Mouse (Mus musculus): ENCODE data around the gene Slc1a1. TPM values are rescaled to one million over a fixed set of nuclear protein-coding genes. Genes with fewer than 3 reads are reported as not detected.

Gene Slc1a1
- total RNA-seq (2017): not detected in 3 replicates

- no peak for ATAC-seq (replicated peaks; ENCODE audit: insufficient number of reproducible peaks, low FRiP score, low TSS enrichment, poor library complexity, severe bottlenecking)
Observed at GRCm38 (mm10) chr19:28834798-28835499, at the start of gene Slc1a1. TSS of gene Slc1a1 (plus strand) at chr19:28835049.

- no peak for ATAC-seq (replicated peaks; ENCODE audit: insufficient number of reproducible peaks, low FRiP score, low TSS enrichment, poor library complexity, severe bottlenecking)
Observed at GRCm38 (mm10) chr19:28790196-28790595, 44.7 kb upstream of the Slc1a1 start.

- ATAC-seq (replicated peaks; ENCODE audit: insufficient number of reproducible peaks, low FRiP score, low TSS enrichment, poor library complexity, severe bottlenecking): no peak
Observed at GRCm38 (mm10) chr19:28793307-28793706, 41.5 kb upstream of the Slc1a1 start.

- ATAC-seq (replicated peaks; ENCODE audit: insufficient number of reproducible peaks, low FRiP score, low TSS enrichment, poor library complexity, severe bottlenecking): no peak
Observed at GRCm38 (mm10) chr19:28796146-28796848, 38.6 kb upstream of the Slc1a1 start.

GRCm38 (mm10) chr19:28796966-28797365 is 37.9 kb upstream of the Slc1a1 start:
- ATAC-seq (replicated peaks; ENCODE audit: insufficient number of reproducible peaks, low FRiP score, low TSS enrichment, poor library complexity, severe bottlenecking): no peak

GRCm38 (mm10) chr19:28797611-28798010 is 37.2 kb upstream of the Slc1a1 start:
- no peak for ATAC-seq (replicated peaks; ENCODE audit: insufficient number of reproducible peaks, low FRiP score, low TSS enrichment, poor library complexity, severe bottlenecking)

- ATAC-seq (replicated peaks; ENCODE audit: insufficient number of reproducible peaks, low FRiP score, low TSS enrichment, poor library complexity, severe bottlenecking): no peak
Observed at GRCm38 (mm10) chr19:28800448-28800847, 34.4 kb upstream of the Slc1a1 start.

GRCm38 (mm10) chr19:28806276-28806675 is 28.6 kb upstream of the Slc1a1 start:
- no peak for ATAC-seq (replicated peaks; ENCODE audit: insufficient number of reproducible peaks, low FRiP score, low TSS enrichment, poor library complexity, severe bottlenecking)

GRCm38 (mm10) chr19:28806821-28807496 is 27.9 kb upstream of the Slc1a1 start:
- ATAC-seq (replicated peaks; ENCODE audit: insufficient number of reproducible peaks, low FRiP score, low TSS enrichment, poor library complexity, severe bottlenecking): no peak

- ATAC-seq (replicated peaks; ENCODE audit: insufficient number of reproducible peaks, low FRiP score, low TSS enrichment, poor library complexity, severe bottlenecking): no peak
Observed at GRCm38 (mm10) chr19:28807497-28807871, 27.4 kb upstream of the Slc1a1 start.

GRCm38 (mm10) chr19:28818286-28818685 is 16.6 kb upstream of the Slc1a1 start:
- ATAC-seq (replicated peaks; ENCODE audit: insufficient number of reproducible peaks, low FRiP score, low TSS enrichment, poor library complexity, severe bottlenecking): no peak

GRCm38 (mm10) chr19:28827697-28828328 is 7.0 kb upstream of the Slc1a1 start:
- ATAC-seq (replicated peaks; ENCODE audit: insufficient number of reproducible peaks, low FRiP score, low TSS enrichment, poor library complexity, severe bottlenecking): no peak

- ATAC-seq (replicated peaks; ENCODE audit: insufficient number of reproducible peaks, low FRiP score, low TSS enrichment, poor library complexity, severe bottlenecking): no peak
Observed at GRCm38 (mm10) chr19:28831324-28831723, 3.5 kb upstream of the Slc1a1 start.

- ATAC-seq (replicated peaks; ENCODE audit: insufficient number of reproducible peaks, low FRiP score, low TSS enrichment, poor library complexity, severe bottlenecking): no peak
Observed at GRCm38 (mm10) chr19:28832605-28833004, 2.2 kb upstream of the Slc1a1 start.

GRCm38 (mm10) chr19:28834388-28834787 is 461 bp upstream of the Slc1a1 start:
- ATAC-seq (replicated peaks; ENCODE audit: insufficient number of reproducible peaks, low FRiP score, low TSS enrichment, poor library complexity, severe bottlenecking): no peak

GRCm38 (mm10) chr19:28835500-28835864 is 633 bp downstream of the Slc1a1 start:
- no peak for ATAC-seq (replicated peaks; ENCODE audit: insufficient number of reproducible peaks, low FRiP score, low TSS enrichment, poor library complexity, severe bottlenecking)

- no peak for ATAC-seq (replicated peaks; ENCODE audit: insufficient number of reproducible peaks, low FRiP score, low TSS enrichment, poor library complexity, severe bottlenecking)
Observed at GRCm38 (mm10) chr19:28836116-28836515, 1.3 kb downstream of the Slc1a1 start.

GRCm38 (mm10) chr19:28836651-28837410 is 2.0 kb downstream of the Slc1a1 start:
- ATAC-seq (replicated peaks; ENCODE audit: insufficient number of reproducible peaks, low FRiP score, low TSS enrichment, poor library complexity, severe bottlenecking): no peak

GRCm38 (mm10) chr19:28838796-28839195 is 3.9 kb downstream of the Slc1a1 start:
- no peak for ATAC-seq (replicated peaks; ENCODE audit: insufficient number of reproducible peaks, low FRiP score, low TSS enrichment, poor library complexity, severe bottlenecking)

Data from monocyte, adult 5-6 weeks (primary cell).